Mouse (Mus musculus): ENCODE data around the gene Gapdhs.

DNA sequence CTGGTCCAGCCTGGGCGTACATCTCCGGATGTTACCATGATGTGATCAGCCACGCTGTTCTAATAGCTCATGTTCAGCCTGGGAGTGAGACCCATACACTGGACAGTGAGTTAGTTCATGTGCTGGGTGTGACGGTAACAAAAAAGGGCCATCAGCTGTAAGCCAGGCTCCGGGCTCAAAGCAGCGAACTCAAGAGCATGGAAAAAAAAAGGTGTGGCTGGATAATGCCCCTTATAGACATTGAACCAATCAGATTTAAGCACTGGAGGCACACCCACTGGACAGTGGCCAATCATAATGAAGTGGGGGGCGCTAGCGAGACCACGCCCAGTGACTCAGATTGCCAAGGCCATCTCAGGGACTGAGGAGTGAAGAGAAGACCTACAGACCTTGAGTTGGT lies 44.9 kb downstream of the Gapdhs start, which contains the start of gene 2200002J24Rik:
- TF ChIP-seq CTCF (IDR thresholded peaks at IDR 0.05; ENCODE audit: low read depth) (no peak), EP300 (IDR thresholded peaks at IDR 0.05; ENCODE audit: low read depth) (no peak)
